Mouse (Mus musculus) heart, postnatal 14 days (tissue): ENCODE data around the gene Bcat1. TPM values are rescaled to one million over a fixed set of nuclear protein-coding genes. Genes with fewer than 3 reads are reported as not detected.
"Not testable (repeated sequence)": the region's sequence is repeated elsewhere in the genome, so short reads cannot be mapped to it uniquely, and the experiment has no call there.

Experiments used
- DNase-seq, 2 experiments: peaks; one replicate each; pipeline ENCODE4 v3.0.0; 2021 to 2022
- intact Hi-C: fragments of 180-260 bp; cut with DNase I; formaldehyde crosslinking; loops from one replicate; pipeline ENCODE4 v1.15.1; 2025
- total RNA-seq, 2 experiments: library from RNA; stranded (reverse); gene quantifications; 2 replicates each; pipeline ENCODE4 v1.2.3; 2021

Gene Bcat1
- total RNA-seq, 2 experiments from 2014 or later: 2.2 to 2.5 TPM

GRCm38 (mm10) chr6:145094431-145094830 is 18.4 kb upstream of the Bcat1 start:
- intact Hi-C loops: no loop called here
- DNase-seq: no peak

DNA sequence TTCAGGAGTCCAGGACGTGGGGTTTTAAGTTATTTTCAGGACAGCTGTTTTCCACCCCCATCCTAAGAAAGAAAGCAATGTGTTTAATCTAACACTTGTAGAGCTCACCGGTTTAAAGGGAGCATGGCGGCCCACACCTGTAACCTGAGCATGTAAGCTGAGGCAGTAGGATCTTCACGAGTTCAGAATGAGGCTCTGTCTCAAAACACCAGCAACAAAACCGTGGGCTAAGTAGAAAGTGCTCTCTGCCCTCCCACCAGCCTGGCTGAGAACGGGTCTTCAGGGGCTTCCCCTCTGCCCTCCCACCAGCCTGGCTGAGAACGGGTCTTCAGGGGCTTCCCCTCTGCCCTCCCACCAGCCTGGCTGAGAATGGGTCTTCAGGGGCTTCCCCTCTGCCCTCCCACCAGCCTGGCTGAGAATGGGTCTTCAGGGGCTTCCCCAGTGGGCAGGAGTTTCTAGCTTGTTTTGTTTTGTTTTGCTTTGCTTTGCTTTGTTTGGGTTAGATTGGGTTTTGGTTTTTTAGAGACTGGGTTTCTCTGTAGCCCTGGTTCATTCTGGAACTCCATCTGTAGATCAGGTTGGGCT is 17.1 kb upstream of the Bcat1 start:
- DNase-seq, intact Hi-C loops: not testable (repeated sequence)

GRCm38 (mm10) chr6:145091998-145092397 is 16.0 kb upstream of the Bcat1 start:
- intact Hi-C loops: no loop called here
- no peak for DNase-seq

GRCm38 (mm10) chr6:145090928-145091327 is 14.9 kb upstream of the Bcat1 start:
- no peak for DNase-seq
- intact Hi-C loops: no loop called here

DNA sequence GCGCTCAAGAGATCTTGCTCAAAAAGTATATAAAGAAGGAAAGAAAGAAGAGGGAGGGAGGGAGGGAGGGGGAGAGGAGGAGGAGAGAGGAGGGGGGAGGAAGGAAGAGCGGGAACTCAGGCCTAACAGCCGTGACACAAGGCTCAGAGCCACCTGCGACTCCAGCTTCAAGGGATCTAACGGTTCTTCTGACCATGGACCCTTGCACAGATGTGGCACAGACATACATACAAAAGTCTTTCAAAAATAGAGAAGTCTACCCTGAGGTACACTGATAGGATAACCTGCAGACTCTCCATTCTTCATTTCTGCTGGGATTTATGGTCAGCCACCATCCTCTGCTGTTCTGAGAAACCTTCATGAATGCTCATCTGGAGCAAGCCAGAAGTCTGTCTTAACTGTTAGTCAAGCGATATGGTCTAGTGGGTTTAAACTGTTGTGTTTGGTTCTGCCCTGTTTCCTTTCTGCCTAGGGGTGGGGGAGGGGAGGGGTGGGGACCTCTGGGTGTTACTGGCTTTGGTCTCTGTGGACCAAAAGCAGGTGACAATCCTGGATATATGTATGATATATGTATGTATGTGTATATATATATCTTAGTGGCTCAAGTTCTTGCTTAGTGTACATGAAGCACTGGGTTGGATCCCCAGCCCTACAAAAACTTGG is 14.3 kb upstream of the Bcat1 start:
- DNase-seq: no peak
- intact Hi-C loops: no loop called here

GRCm38 (mm10) chr6:145089373-145089772 is 13.4 kb upstream of the Bcat1 start:
- DNase-seq: no peak
- intact Hi-C loops: loop anchor here (1.0 to 5.0 kb wide), 3 partner anchors 38 to 251 kb away; no protein-coding TSS in a partner anchor

DNA sequence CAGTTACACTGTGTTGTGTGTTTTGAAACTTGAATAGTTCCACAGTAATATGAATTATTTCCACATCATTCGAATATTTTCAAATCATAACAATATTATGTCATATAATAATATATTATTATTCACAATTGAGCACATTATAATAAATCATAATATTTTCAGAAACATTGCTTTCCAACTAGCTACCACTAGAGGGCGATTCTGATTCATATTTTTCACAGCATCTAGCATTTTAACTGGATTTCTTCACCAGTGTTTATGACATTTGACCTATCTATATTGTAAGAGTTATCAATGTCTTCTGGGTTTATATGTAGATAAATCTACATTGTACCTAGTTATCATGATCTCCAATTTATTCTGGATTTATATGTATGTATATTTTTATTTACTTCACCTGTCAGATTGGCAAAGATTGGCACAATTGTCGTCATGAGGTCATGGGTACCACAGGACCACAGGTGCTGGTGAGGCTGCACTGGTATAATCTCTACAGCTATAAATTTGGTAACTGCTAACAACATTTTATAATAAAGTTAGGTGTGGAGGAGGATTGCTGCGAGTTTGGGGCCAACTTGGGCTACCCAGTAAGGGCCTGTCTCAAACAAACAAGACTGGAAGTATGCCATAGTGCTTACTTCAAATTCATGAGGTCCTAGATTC is 12.6 kb upstream of the Bcat1 start:
- DNase-seq: no peak

GRCm38 (mm10) chr6:145084343-145085117 is 8.5 kb upstream of the Bcat1 start:
- DNase-seq: no peak
- intact Hi-C loops: loop anchor here (5.0 kb wide), 1 partner anchor 43 kb away; no protein-coding TSS in a partner anchor

More for the DNA sequence above, 12.6 kb upstream of the Bcat1 start:
- intact Hi-C loops: loop anchor here (1.0 to 5.0 kb wide), 3 partner anchors 39 to 252 kb away; no protein-coding TSS in a partner anchor

DNA sequence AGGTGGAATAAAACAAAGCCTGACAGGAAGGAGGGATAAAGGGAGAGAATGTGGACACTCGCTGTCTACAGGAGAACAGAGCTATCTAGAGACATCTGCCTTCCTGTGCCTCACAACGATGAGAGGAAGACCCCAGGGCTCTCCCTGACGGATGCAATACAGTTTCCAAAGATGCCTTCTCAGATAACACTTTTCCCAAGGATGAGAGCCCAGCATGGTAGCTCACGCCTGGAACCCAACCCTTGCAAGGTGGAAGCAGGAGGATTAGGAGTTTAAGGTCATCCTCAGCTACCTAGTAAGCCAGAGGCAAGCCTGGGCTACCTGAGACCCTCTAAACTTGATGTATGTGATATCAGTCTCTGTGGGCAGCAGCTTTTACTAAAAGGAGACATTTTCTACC is 5.7 kb upstream of the Bcat1 start:
- intact Hi-C loops: no loop called here
- no peak for DNase-seq

- intact Hi-C loops: no loop called here
- no peak for DNase-seq
Observed at GRCm38 (mm10) chr6:145079087-145079759, 3.2 kb upstream of the Bcat1 start.

DNA sequence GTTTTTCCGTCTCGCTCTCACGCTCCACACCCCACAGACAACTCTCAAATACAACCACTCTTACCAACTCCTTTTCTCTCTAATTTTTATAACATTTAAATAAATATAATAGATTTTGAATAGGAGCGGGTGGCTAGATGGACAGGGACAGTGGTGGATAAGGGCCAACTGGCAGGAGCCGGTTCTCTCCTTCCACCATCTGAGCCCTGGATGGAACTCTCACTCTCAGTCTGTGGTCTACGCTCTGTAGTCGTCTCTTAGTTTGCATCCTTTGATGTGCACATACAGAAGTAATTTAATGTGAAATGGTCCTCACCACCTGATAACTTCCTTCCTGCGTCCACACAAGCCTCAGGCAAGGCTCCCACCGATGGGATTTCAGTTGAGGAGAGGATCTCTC is 302 bp upstream of the Bcat1 start:
- DNase-seq: no peak
- intact Hi-C loops: no loop called here

DNA sequence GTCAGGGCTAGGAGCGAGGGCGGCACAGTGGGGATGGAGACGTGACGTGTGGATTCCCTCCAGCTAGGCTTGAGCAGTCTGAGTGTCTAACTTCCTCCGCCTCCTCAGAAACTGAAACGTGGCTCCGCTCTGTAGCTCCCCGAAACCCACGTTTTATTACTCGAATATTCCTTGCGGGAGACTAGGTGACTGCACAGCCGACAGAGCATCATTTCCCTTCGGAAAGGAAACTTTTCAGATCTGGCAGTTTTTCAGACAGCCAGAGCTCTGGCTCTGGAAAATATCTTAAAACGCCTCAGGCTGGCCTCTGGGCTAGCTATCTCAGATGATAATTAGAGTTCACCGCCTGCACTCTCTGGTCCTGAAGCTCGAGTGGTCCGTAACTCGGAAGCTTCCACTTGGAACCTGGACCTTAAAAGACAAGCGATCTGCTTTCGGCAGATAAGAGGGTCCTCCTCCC is 866 bp downstream of the Bcat1 start:
- DNase-seq: no peak
- intact Hi-C loops: no loop called here

GRCm38 (mm10) chr6:145074461-145074860 is 1.5 kb downstream of the Bcat1 start:
- intact Hi-C loops: no loop called here

GRCm38 (mm10) chr6:145069921-145070320 is 6.1 kb downstream of the Bcat1 start:
- intact Hi-C loops: no loop called here
- no peak for DNase-seq

More at GRCm38 (mm10) chr6:145074461-145074860, 1.5 kb downstream of the Bcat1 start:
- no peak for DNase-seq

DNA sequence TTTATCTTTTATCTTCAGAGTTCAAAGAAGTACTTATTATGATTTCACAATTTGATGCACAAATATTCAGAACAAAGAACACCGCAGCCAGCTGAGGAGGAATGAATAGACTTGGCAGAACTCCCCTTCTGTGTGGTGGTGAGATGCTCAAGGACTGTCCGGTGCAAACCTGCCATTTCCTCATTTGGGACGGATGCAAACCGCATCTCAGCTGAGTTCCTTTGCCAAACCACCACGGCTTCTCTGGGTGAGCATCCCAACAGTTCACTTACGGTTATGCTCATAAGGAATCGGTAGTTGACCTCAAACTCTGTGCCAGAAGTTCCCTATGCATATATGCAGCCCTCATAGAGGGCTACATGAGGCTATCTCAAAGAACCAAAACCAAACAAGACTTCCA is 6.6 kb downstream of the Bcat1 start:
- intact Hi-C loops: no loop called here
- DNase-seq: no peak

DNA sequence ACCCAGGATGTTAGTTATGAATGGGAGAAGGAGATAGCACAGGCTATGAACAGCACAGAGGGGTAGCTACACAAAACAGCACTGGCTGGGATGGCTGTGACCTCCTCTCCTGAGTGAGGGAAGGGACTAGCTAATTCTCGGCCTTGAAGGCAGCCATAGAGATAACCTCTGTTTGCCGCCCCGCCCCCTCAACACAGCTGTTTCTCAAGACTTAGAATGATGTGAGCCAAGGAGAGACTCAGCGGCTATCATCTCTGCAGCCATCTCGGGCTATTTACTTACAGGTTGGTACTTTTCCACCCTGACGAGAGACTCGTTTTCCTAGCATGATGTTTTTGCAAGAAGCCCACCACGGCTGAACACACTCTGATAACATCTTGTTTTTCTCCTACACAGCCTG is 8.3 kb downstream of the Bcat1 start:
- intact Hi-C loops: no loop called here

GRCm38 (mm10) chr6:145066416-145066815 is 9.6 kb downstream of the Bcat1 start:
- DNase-seq: no peak
- intact Hi-C loops: no loop called here

More for the DNA sequence above, 8.3 kb downstream of the Bcat1 start:
- DNase-seq: no peak

GRCm38 (mm10) chr6:145065301-145065845 is 10.6 kb downstream of the Bcat1 start:
- intact Hi-C loops: no loop called here
- DNase-seq: no peak

DNA sequence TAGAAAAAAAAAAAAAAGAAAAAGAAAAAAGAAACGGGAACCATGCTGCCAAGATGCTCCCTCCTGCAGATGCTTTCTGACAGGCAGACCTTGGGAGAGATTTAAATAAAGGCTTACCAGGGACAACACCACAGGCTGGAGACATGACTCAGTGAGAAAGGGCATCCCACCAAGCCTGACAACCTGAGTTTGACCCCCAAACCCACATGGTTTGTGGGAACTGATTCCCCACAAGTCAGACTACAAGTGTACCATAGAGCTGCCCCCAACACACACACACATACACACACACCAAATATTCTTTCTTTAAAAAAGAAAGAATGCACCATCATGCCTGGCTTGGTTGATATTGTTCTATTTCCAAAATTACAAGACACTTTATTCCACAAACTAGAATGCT is 11.9 kb downstream of the Bcat1 start:
- intact Hi-C loops: no loop called here
- DNase-seq: no peak
